Mouse (Mus musculus) spleen, adult 2 months (tissue): Measurements from ENCODE around the gene Nt5dc2.

Experiments
- CTCF ChIP-seq: fragments of 200-500 bp; IDR thresholded peaks from 2 replicates; pipeline ENCODE4 v1.5.1; 2011; ENCODE audit warnings: mild to moderate bottlenecking, inconsistent platforms; ENCODE audit not compliant: insufficient read depth, insufficient read length, insufficient replicate concordance; ENCODE audit errors: extremely low read depth
- POLR2A ChIP-seq: fragments of 200-500 bp; IDR thresholded peaks from 2 replicates; pipeline ENCODE4 v1.6.1; 2011; ENCODE audit warnings: low read depth, low read length, inconsistent platforms

GRCm38 (mm10) chr14:31161191-31161590, 30.3 kb downstream of the Nt5dc2 start:
- no peak for TF ChIP-seq POLR2A
- no peak for TF ChIP-seq CTCF
